ENCODE assay signal across 7 mouse cellular contexts in genomic region chr1:178338318-178338641, GRCm38 (mm10). TPM values are rescaled to one million over a fixed set of nuclear protein-coding genes. Genes with fewer than 3 reads are reported as not detected.
DNase-seq lines count a peak whose midpoint lies in the region; ATAC-seq and TF ChIP-seq lines count a peak whose summit lies in the region.

No protein-coding gene starts in this region.

- peak overlapping the region; percentile 99 for H3K9ac ChIP-seq in MEL (ENCODE audit: control insufficient read depth, low read depth, low read length, poor library complexity, severe bottlenecking)
- peak overlapping the region; percentile 100 for H3K9ac ChIP-seq in forebrain, embryonic 15.5 days (replicated peaks)
- peak overlapping the region; percentile 100 for H3K9ac ChIP-seq in lung, embryonic 16.5 days (ENCODE audit: low read length)

- peaks cover 10 to 11% of the 10 kb centered on the region in 2 experiments for H3K4me1 ChIP-seq in MEL (ENCODE audit: control insufficient read depth in 1 of 2, insufficient read depth in 2 of 2, low read length in 2 of 2)
- peaks cover 25% of the 10 kb centered on the region for H3K4me1 ChIP-seq in forebrain, embryonic 15.5 days
- peaks cover 5% of the 10 kb centered on the region; the same call in 1 of the 2 replicates for H3K4me1 ChIP-seq in kidney, adult 2 months (ENCODE audit: control insufficient read depth, insufficient read depth, low read length)
- peaks cover 8% of the 10 kb centered on the region; the same call in 1 of the 2 replicates for H3K4me1 ChIP-seq in lung, embryonic 16.5 days (replicated peaks; ENCODE audit: control insufficient read depth, insufficient read depth, low read length)
- no peaks in the 10 kb centered on the region; the same call in 1 of the 2 replicates for H3K4me1 ChIP-seq in small intestine, adult 2 months (ENCODE audit: control insufficient read depth, insufficient read depth, insufficient read length, low read length)

- TF ChIP-seq POLR2A in MEL (IDR thresholded peaks at IDR 0.05; ENCODE audit: control insufficient read depth in 1 of 2, insufficient read depth in 1 of 2, low read depth in 1 of 2, low read length in 2 of 2, poor library complexity in 1 of 2) = no peak
- no peak for TF ChIP-seq POLR2A in brain, embryonic 14.5 days (IDR thresholded peaks at IDR 0.05; ENCODE audit: borderline replicate concordance, extremely low read depth, insufficient read depth, insufficient read length, poor library complexity, severe bottlenecking)
- no peak for TF ChIP-seq POLR2A in kidney, adult 2 months (IDR thresholded peaks at IDR 0.05; ENCODE audit: low read depth, low read length)
- no peak for TF ChIP-seq POLR2A in small intestine, adult 2 months (IDR thresholded peaks at IDR 0.05; ENCODE audit: low read depth, low read length)

- TF ChIP-seq RAD21 in MEL (IDR thresholded peaks at IDR 0.05; ENCODE audit: low read depth, low read length) = no peak

- no peaks in the 10 kb centered on the region for H3K9me3 ChIP-seq in MEL (replicated peaks; ENCODE audit: insufficient read depth, low read length)
- no peaks in the 10 kb centered on the region for H3K9me3 ChIP-seq in forebrain, embryonic 15.5 days
- H3K9me3 ChIP-seq in lung, embryonic 16.5 days (ENCODE audit: control insufficient read depth, low read length) = no peaks in the 10 kb centered on the region

- ATAC-seq in forebrain, embryonic 15.5 days (replicated peaks) = no peak
- ATAC-seq in lung, embryonic 16.5 days (ENCODE audit: low read depth) = no peak

- TF ChIP-seq CTCF in MEL (IDR thresholded peaks at IDR 0.05 in 2 of 3, conservative IDR thresholded peaks at IDR 0.05 in 1 of 3; ENCODE audit: control insufficient read depth in 1 of 3, insufficient read depth in 1 of 3, low read depth in 2 of 3, low read length in 3 of 3, poor library complexity in 1 of 3, severe bottlenecking in 1 of 3) = no peak
- TF ChIP-seq CTCF in brain, embryonic 14.5 days (IDR thresholded peaks at IDR 0.05; ENCODE audit: borderline replicate concordance, extremely low read depth, insufficient read depth, insufficient read length) = no peak
- TF ChIP-seq CTCF in kidney, adult 2 months (conservative IDR thresholded peaks at IDR 0.05; ENCODE audit: insufficient read depth, insufficient read length, low read depth, low read length) = no peak
- TF ChIP-seq CTCF in small intestine, adult 2 months (IDR thresholded peaks at IDR 0.05; ENCODE audit: extremely low read depth, insufficient read length, insufficient replicate concordance, low read depth, low read length) = no peak

- H3K79me2 ChIP-seq in MEL (ENCODE audit: control insufficient read depth, insufficient read depth, low read length, poor library complexity) = peaks cover 42% of the 10 kb centered on the region

- peak overlapping the region; percentile 65 for H3K4me2 ChIP-seq in forebrain, embryonic 15.5 days (replicated peaks)
- peak overlapping the region; percentile 74 for H3K4me2 ChIP-seq in lung, embryonic 16.5 days (ENCODE audit: low read depth, low read length)

- H3K36me3 ChIP-seq in MEL (ENCODE audit: control insufficient read depth in 1 of 2, insufficient read depth in 2 of 2, low read length in 2 of 2) = peaks cover 26 to 28% of the 10 kb centered on the region in 2 experiments
- peaks cover 16% of the 10 kb centered on the region for H3K36me3 ChIP-seq in forebrain, embryonic 15.5 days
- peaks cover 4% of the 10 kb centered on the region; the same call in 1 of the 2 replicates for H3K36me3 ChIP-seq in kidney, adult 2 months (ENCODE audit: control insufficient read depth, insufficient read depth, low read length)
- H3K36me3 ChIP-seq in lung, embryonic 16.5 days (ENCODE audit: control insufficient read depth, insufficient read depth, low read length) = peaks cover 8% of the 10 kb centered on the region; the same call in 1 of the 2 replicates
- peaks cover 10% of the 10 kb centered on the region for H3K36me3 ChIP-seq in small intestine, adult 2 months (ENCODE audit: control insufficient read depth, insufficient read depth, low read length)

- no peaks in the 10 kb centered on the region for H3K27me3 ChIP-seq in MEL (ENCODE audit: control insufficient read depth in 1 of 2, insufficient read depth in 2 of 2, low read length in 2 of 2)
- H3K27me3 ChIP-seq in forebrain, embryonic 15.5 days = no peaks in the 10 kb centered on the region
- no peaks in the 10 kb centered on the region for H3K27me3 ChIP-seq in kidney, adult 2 months (replicated peaks; ENCODE audit: control insufficient read depth, insufficient read depth, low read length)
- no peaks in the 10 kb centered on the region for H3K27me3 ChIP-seq in lung, embryonic 16.5 days (ENCODE audit: control insufficient read depth, insufficient read depth, low read depth, low read length)
- H3K27me3 ChIP-seq in small intestine, adult 2 months (ENCODE audit: control insufficient read depth, insufficient read depth, low read length) = no peaks in the 10 kb centered on the region

- 2% methylated on average over 6 of the region's 6 CpGs for WGBS in forebrain, embryonic 15.5 days
- 8% methylated on average over 6 of the region's 6 CpGs for WGBS in kidney, adult 2 months
- 5% methylated on average over 6 of the region's 6 CpGs for WGBS in lung, embryonic 16.5 days
- 7% methylated on average over 6 of the region's 6 CpGs for WGBS in small intestine, adult 2 months

- H3K4me3 ChIP-seq in MEL (ENCODE audit: control insufficient read depth in 1 of 2, insufficient read depth in 1 of 2, low read depth in 2 of 2, low read length in 2 of 2) = peak overlapping the region; percentile 87 to 97
- peak overlapping the region; percentile 100 for H3K4me3 ChIP-seq in forebrain, embryonic 15.5 days
- H3K4me3 ChIP-seq in kidney, adult 2 months (ENCODE audit: insufficient read depth, low read depth, low read length) = peak overlapping the region; percentile 69
- H3K4me3 ChIP-seq in lung, embryonic 16.5 days (ENCODE audit: low read length) = peak overlapping the region; percentile 100
- H3K4me3 ChIP-seq in small intestine, adult 2 months (ENCODE audit: low read depth, low read length) = peak overlapping the region; percentile 49

- peak; percentile 72 for DNase-seq in MEL (ENCODE audit: low read depth, low spot score)
- peak; percentile 66 for DNase-seq in brain, embryonic 14.5 days (ENCODE audit: low read depth)
- peak; percentile 53 for DNase-seq in kidney, adult 2 months
- DNase-seq in right cerebral cortex, postnatal 14 days = no peak

- peak overlapping the region; percentile 94 for H3K27ac ChIP-seq in MEL (ENCODE audit: control insufficient read depth, low read depth, low read length)
- H3K27ac ChIP-seq in forebrain, embryonic 15.5 days (replicated peaks) = peak overlapping the region; percentile 100
- H3K27ac ChIP-seq in kidney, adult 2 months (ENCODE audit: insufficient read depth, low read depth, low read length) = peak overlapping the region; percentile 98
- peak overlapping the region; percentile 99 for H3K27ac ChIP-seq in lung, embryonic 16.5 days (ENCODE audit: low read length)
- H3K27ac ChIP-seq in small intestine, adult 2 months (ENCODE audit: insufficient read depth, low read depth, low read length) = peak overlapping the region; percentile 86

- TF ChIP-seq EP300 in MEL (IDR thresholded peaks at IDR 0.05; ENCODE audit: low read depth in 1 of 2, low read length in 2 of 2) = peak in 1 of 2 experiments; percentile 11; a peak in 1 of 4 replicates

TF ChIP-seq in MEL, 35 proteins besides CTCF, POLR2A, EP300 and RAD21:
- no peak for TF ChIP-seq MEF2A (IDR thresholded peaks at IDR 0.05; ENCODE audit: extremely low read depth, insufficient replicate concordance, low read depth, low read length, poor library complexity, severe bottlenecking)
- 0 out of 2 replicates have a peak, but pooled peaks have one; percentile 3 for TF ChIP-seq ETS1 (IDR thresholded peaks at IDR 0.05; ENCODE audit: low read depth, low read length)
- TF ChIP-seq TCF12 (IDR thresholded peaks at IDR 0.05; ENCODE audit: low read depth, low read length) = peak; percentile 34; the same call in 1 of the 2 replicates
- no peak for TF ChIP-seq SMC3 (IDR thresholded peaks at IDR 0.05; ENCODE audit: low read depth, low read length)
- peak; percentile 13; the same call in 1 of the 2 replicates for TF ChIP-seq SIN3A (IDR thresholded peaks at IDR 0.05; ENCODE audit: low read length)
- 0 out of 2 replicates have a peak, but pooled peaks have one; percentile 49 for TF ChIP-seq CHD1 (IDR thresholded peaks at IDR 0.05; ENCODE audit: low read depth, low read length)
- no peak for TF ChIP-seq ZMIZ1 (IDR thresholded peaks at IDR 0.05; ENCODE audit: low read depth, low read length)
- TF ChIP-seq ZC3H11A (IDR thresholded peaks at IDR 0.05; ENCODE audit: low read depth, low read length) = no peak
- TF ChIP-seq MAZ (IDR thresholded peaks at IDR 0.05; ENCODE audit: low read depth, low read length) = no peak
- TF ChIP-seq KAT2A (conservative IDR thresholded peaks at IDR 0.05; ENCODE audit: low read depth, low read length) = no peak
- TF ChIP-seq ELF1 (IDR thresholded peaks at IDR 0.05; ENCODE audit: low read depth, low read length) = no peak
TF ChIP-seq in MEL: peak in this region for 4.

RNA-seq across cellular contexts. Expression of gene Hnrnpu, which starts 0.7 kb away (rescaled TPM):
- total RNA-seq in MEL (2012; rRNA removed) = 373 and 409 TPM in 2 replicates
- polyA plus RNA-seq in MEL (2012; ENCODE audit: insufficient read depth in 1 of 2, insufficient read length in 2 of 2, low read depth in 1 of 2, low replicate concordance in 2 of 2, missing spikeins in 1 of 2) = 1,000 to 10,000 TPM in 1 of 2 experiments, 100 to 1,000 TPM in 1; 789 to 2,754 TPM
- 279 and 342 TPM in 2 replicates for polyA plus RNA-seq in brain, embryonic 14.5 days (2012; rRNA removed)
- 410 and 421 TPM in 2 replicates for polyA plus RNA-seq in forebrain, embryonic 15.5 days (2015; fragmentation: Nextera tagmentation; extraction: Ambion mirVana)
- 37.7 and 51.6 TPM in 2 replicates for polyA plus RNA-seq in kidney, adult 2 months (2012; rRNA removed)
- polyA plus RNA-seq in lung, embryonic 16.5 days (2015; fragmentation: Nextera tagmentation; extraction: Ambion mirVana) = 209 and 239 TPM in 2 replicates
- polyA plus RNA-seq in small intestine, adult 2 months (2012; rRNA removed) = 21.7 and 34.2 TPM in 2 replicates

RNA-seq across cellular contexts. Expression of gene Cox20, which starts 19.4 kb away (rescaled TPM):
- total RNA-seq in MEL (2012; rRNA removed) = 24.3 and 26.8 TPM in 2 replicates
- 10 to 100 TPM in 1 of 2 experiments, not detected in 1; 27.3 TPM for polyA plus RNA-seq in MEL (2012; ENCODE audit: insufficient read depth in 1 of 2, insufficient read length in 2 of 2, low read depth in 1 of 2, low replicate concordance in 2 of 2, missing spikeins in 1 of 2)
- 82.0 and 107 TPM in 2 replicates for polyA plus RNA-seq in brain, embryonic 14.5 days (2012; rRNA removed)
- polyA plus RNA-seq in forebrain, embryonic 15.5 days (2015; fragmentation: Nextera tagmentation; extraction: Ambion mirVana) = 140 and 150 TPM in 2 replicates
- polyA plus RNA-seq in kidney, adult 2 months (2012; rRNA removed) = 28.0 and 54.6 TPM in 2 replicates
- polyA plus RNA-seq in lung, embryonic 16.5 days (2015; fragmentation: Nextera tagmentation; extraction: Ambion mirVana) = 113 and 141 TPM in 2 replicates
- polyA plus RNA-seq in small intestine, adult 2 months (2012; rRNA removed) = 3.7 and 5.3 TPM in 2 replicates

Comparison
In these comparisons a context has a peak if more than half of its experiments do, and no peak if none do; other contexts are left out.
1. H3K4me3 ChIP-seq: peak in every context shown above with its lines; median percentile 100 in forebrain, embryonic 15.5 days; 100 in lung, embryonic 16.5 days; 92 in MEL; 69 in kidney, adult 2 months; 49 in small intestine, adult 2 months.